Mouse (Mus musculus): ENCODE data around the gene E2f2.

E2f2 gene

GRCm38 (mm10) chr4:136240123-136240522 lies 67.9 kb downstream of the E2f2 start:
- DNase-seq (ENCODE audit: low read depth, low spot score) = no peak

- no peak for DNase-seq (ENCODE audit: low read depth, low spot score)
These were observed 68.8 kb downstream of the E2f2 start for GRCm38 (mm10) chr4:136240955-136241354.

GRCm38 (mm10) chr4:136242065-136242703 lies 70.0 kb downstream of the E2f2 start:
- no peak for DNase-seq (ENCODE audit: low read depth, low spot score)

GRCm38 (mm10) chr4:136242728-136243127 lies 70.5 kb downstream of the E2f2 start:
- no peak for DNase-seq (ENCODE audit: low read depth, low spot score)

- DNase-seq (ENCODE audit: low read depth, low spot score) = no peak
These were observed 72.0 kb downstream of the E2f2 start for GRCm38 (mm10) chr4:136244208-136244607.

Measured in forelimb bud, embryonic 11.5 days (tissue).